In genomic region chr13:37389296-37389695, GRCm38 (mm10) we compare ENCODE assay signal across 10 mouse cellular contexts. TPM values are rescaled to one million over a fixed set of nuclear protein-coding genes. Genes with fewer than 3 reads are reported as not detected.
DNase-seq lines count a peak whose midpoint lies in the region; ATAC-seq lines count a peak whose summit lies in the region.
"Had no signal": no experiment of that assay in that cellular context is flagged by ENCODE, and none has a peak within 500 bp of the region (broad histone marks: within the 10 kb centered on the region; RNA-seq: fewer than 3 reads in every experiment).

No protein-coding gene starts in this region.

- H3K9ac ChIP-seq in hindbrain, embryonic 15.5 days, result no peak overlapping the region
- no peak overlapping the region for H3K9ac ChIP-seq in midbrain, embryonic 16.5 days (ENCODE audit: low read depth, low read length)
- no peak overlapping the region for H3K9ac ChIP-seq in midbrain, embryonic 13.5 days (replicated peaks)
- H3K9ac ChIP-seq in heart, embryonic 16.5 days (ENCODE audit: low read length), result no peak overlapping the region
- H3K9ac ChIP-seq: liver, embryonic 13.5 days had no signal

- H3K9me3 ChIP-seq in hindbrain, embryonic 15.5 days, result no peaks in the 10 kb centered on the region
- no peaks in the 10 kb centered on the region for H3K9me3 ChIP-seq in hindbrain, embryonic 10.5 days
- H3K9me3 ChIP-seq in midbrain, embryonic 16.5 days (replicated peaks; ENCODE audit: control insufficient read depth, low read length, poor library complexity, severe bottlenecking), result no peaks in the 10 kb centered on the region
- no peaks in the 10 kb centered on the region for H3K9me3 ChIP-seq in midbrain, embryonic 13.5 days
- no peaks in the 10 kb centered on the region for H3K9me3 ChIP-seq in heart, embryonic 16.5 days (replicated peaks; ENCODE audit: control insufficient read depth, low read length)
- H3K9me3 ChIP-seq: liver, embryonic 13.5 days had no signal

- WGBS in hindbrain, embryonic 15.5 days, result 64% methylated on average over 5 of the region's 5 CpGs
- 84% methylated on average over 5 of the region's 5 CpGs for WGBS in hindbrain, embryonic 10.5 days
- 73% methylated on average over 5 of the region's 5 CpGs for WGBS in midbrain, embryonic 16.5 days
- WGBS in midbrain, embryonic 13.5 days, result 82% methylated on average over 5 of the region's 5 CpGs
- 16% methylated on average over 5 of the region's 5 CpGs for WGBS in heart, embryonic 16.5 days

- H3K4me2 ChIP-seq in hindbrain, embryonic 15.5 days, result 0 out of 2 replicates have a peak overlapping the region, but pooled peaks have one; percentile 36
- H3K4me2 ChIP-seq in midbrain, embryonic 16.5 days (ENCODE audit: low read length), result no peak overlapping the region
- H3K4me2 ChIP-seq in midbrain, embryonic 13.5 days (replicated peaks), result no peak overlapping the region
- H3K4me2 ChIP-seq in heart, embryonic 16.5 days (ENCODE audit: low read depth, low read length), result peak overlapping the region; percentile 24
- H3K4me2 ChIP-seq: liver, embryonic 13.5 days had no signal

- peak overlapping the region; percentile 53 for H3K27ac ChIP-seq in hindbrain, embryonic 15.5 days (replicated peaks)
- H3K27ac ChIP-seq in hindbrain, embryonic 10.5 days, result no peak overlapping the region
- peak overlapping the region; percentile 40; the same call in 1 of the 2 replicates for H3K27ac ChIP-seq in midbrain, embryonic 16.5 days (ENCODE audit: low read length)
- H3K27ac ChIP-seq in midbrain, embryonic 13.5 days, result no peak overlapping the region
- H3K27ac ChIP-seq in heart, embryonic 16.5 days (ENCODE audit: low read length), result peak overlapping the region; percentile 86
- H3K27ac ChIP-seq: liver, embryonic 13.5 days had no signal

- no peak for ATAC-seq in hindbrain, embryonic 15.5 days (ENCODE audit: low FRiP score, low read depth)
- no peak for ATAC-seq in midbrain, embryonic 16.5 days
- no peak for ATAC-seq in midbrain, embryonic 13.5 days
- peak; percentile 75 for ATAC-seq in heart, embryonic 16.5 days (replicated peaks; ENCODE audit: extremely low read depth, insufficient read depth, low FRiP score)
- ATAC-seq: intestine, postnatal 0 days had no signal

- H3K36me3 ChIP-seq in hindbrain, embryonic 15.5 days, result no peaks in the 10 kb centered on the region
- no peaks in the 10 kb centered on the region for H3K36me3 ChIP-seq in hindbrain, embryonic 10.5 days
- no peaks in the 10 kb centered on the region for H3K36me3 ChIP-seq in midbrain, embryonic 16.5 days (ENCODE audit: control insufficient read depth, insufficient read depth, low read length)
- no peaks in the 10 kb centered on the region for H3K36me3 ChIP-seq in midbrain, embryonic 13.5 days
- H3K36me3 ChIP-seq in heart, embryonic 16.5 days (ENCODE audit: control insufficient read depth, insufficient read depth), result no peaks in the 10 kb centered on the region
- H3K36me3 ChIP-seq: liver, embryonic 13.5 days had no signal

- H3K4me1 ChIP-seq in hindbrain, embryonic 15.5 days (replicated peaks), result peaks cover 13% of the 10 kb centered on the region
- no peaks in the 10 kb centered on the region for H3K4me1 ChIP-seq in hindbrain, embryonic 10.5 days (replicated peaks)
- H3K4me1 ChIP-seq in midbrain, embryonic 16.5 days (ENCODE audit: control insufficient read depth, insufficient read depth, low read length), result peaks cover 13% of the 10 kb centered on the region
- H3K4me1 ChIP-seq in midbrain, embryonic 13.5 days (replicated peaks), result peaks cover 10% of the 10 kb centered on the region
- peaks cover 26% of the 10 kb centered on the region for H3K4me1 ChIP-seq in heart, embryonic 16.5 days (ENCODE audit: control insufficient read depth, insufficient read depth, low read length)

- DNase-seq in hindbrain, embryonic 10.5 days (ENCODE audit: low spot score), result no peak
- no peak for DNase-seq in thymus, postnatal 25 days
- no peak for DNase-seq in spleen, postnatal 14 days (ENCODE audit: low spot score in 2 of 2)
- DNase-seq: liver, embryonic 13.5 days; retina, postnatal 1 day had no signal

- H3K27me3 ChIP-seq in hindbrain, embryonic 15.5 days, result no peaks in the 10 kb centered on the region
- H3K27me3 ChIP-seq in hindbrain, embryonic 10.5 days (ENCODE audit: insufficient read depth, poor library complexity, severe bottlenecking), result no peaks in the 10 kb centered on the region
- no peaks in the 10 kb centered on the region for H3K27me3 ChIP-seq in midbrain, embryonic 16.5 days (ENCODE audit: control insufficient read depth, insufficient read depth, low read depth, low read length)
- H3K27me3 ChIP-seq in midbrain, embryonic 13.5 days, result no peaks in the 10 kb centered on the region
- no peaks in the 10 kb centered on the region for H3K27me3 ChIP-seq in heart, embryonic 16.5 days (ENCODE audit: control insufficient read depth, insufficient read depth, low read length)
- H3K27me3 ChIP-seq: liver, embryonic 13.5 days had no signal

- no peak overlapping the region for H3K4me3 ChIP-seq in hindbrain, embryonic 15.5 days
- H3K4me3 ChIP-seq in hindbrain, embryonic 10.5 days, result no peak overlapping the region
- no peak overlapping the region for H3K4me3 ChIP-seq in midbrain, embryonic 16.5 days (ENCODE audit: low read depth, low read length)
- no peak overlapping the region for H3K4me3 ChIP-seq in midbrain, embryonic 13.5 days (replicated peaks)
- H3K4me3 ChIP-seq in heart, embryonic 16.5 days (ENCODE audit: low read length), result no peak overlapping the region
- H3K4me3 ChIP-seq: liver, embryonic 13.5 days had no signal

RNA-seq across cellular contexts. Expression of gene Ly86, which starts 44.3 kb away (rescaled TPM):
- polyA plus RNA-seq in hindbrain, embryonic 15.5 days (2015; fragmentation: Nextera tagmentation; extraction: Ambion mirVana), result 6.9 and 9.4 TPM in 2 replicates
- polyA plus RNA-seq in hindbrain, embryonic 10.5 days (2016; fragmentation: Nextera tagmentation; extraction: Ambion mirVana), result 4.9 and 5.5 TPM in 2 replicates
- polyA plus RNA-seq in midbrain, embryonic 16.5 days (2015; fragmentation: Nextera tagmentation; extraction: Ambion mirVana), result 5.9 and 6.8 TPM in 2 replicates
- polyA plus RNA-seq in midbrain, embryonic 13.5 days (2015; fragmentation: Nextera tagmentation; extraction: Ambion mirVana), result 6.9 and 7.0 TPM in 2 replicates
- polyA plus RNA-seq in heart, embryonic 16.5 days (2015; fragmentation: Nextera tagmentation; extraction: Ambion mirVana), result 5.8 and 7.3 TPM in 2 replicates

Comparison
In these comparisons a context has a peak if more than half of its experiments do, and no peak if none do; other contexts are left out.
1. H3K27ac ChIP-seq: peak in hindbrain, embryonic 15.5 days (single experiment), midbrain, embryonic 16.5 days (single experiment) and heart, embryonic 16.5 days (single experiment); none in hindbrain, embryonic 10.5 days (single experiment) and midbrain, embryonic 13.5 days (single experiment).
2. H3K4me2 ChIP-seq: peak in hindbrain, embryonic 15.5 days (single experiment) and heart, embryonic 16.5 days (single experiment); none in midbrain, embryonic 16.5 days (single experiment) and midbrain, embryonic 13.5 days (single experiment).